Mouse (Mus musculus) hindbrain, embryonic 12.5 days (tissue): ENCODE results near the gene Hormad2. TPM values are rescaled to one million over a fixed set of nuclear protein-coding genes. Genes with fewer than 3 reads are reported as not detected.

Experiments used
- ATAC-seq: fragments of 200-750 bp; cut with Nextera tagmentation; 2 replicates; pipeline ENCODE4 v1.8.0; 2017; ENCODE audit warnings: moderate TSS enrichment; ENCODE audit not compliant: low FRiP score
- H3K27ac ChIP-seq: fragments of 300-500 bp; sonication (generic); 2 replicates; pipeline ENCODE4 v1.5.1; 2016; ENCODE audit warnings: mild to moderate bottlenecking
- H3K27me3 ChIP-seq: fragments of 300-500 bp; sonication (generic); 2 replicates; pipeline ENCODE4 v1.6.1; 2016; ENCODE audit warnings: mild to moderate bottlenecking
- H3K36me3 ChIP-seq: fragments of 300-500 bp; sonication (generic); 2 replicates; pipeline ENCODE4 v1.6.1; 2016; ENCODE audit warnings: mild to moderate bottlenecking
- H3K4me1 ChIP-seq: fragments of 300-500 bp; sonication (generic); 2 replicates; pipeline ENCODE4 v1.6.1; 2016
- H3K4me2 ChIP-seq: fragments of 300-500 bp; sonication (generic); replicated peaks from 2 replicates; pipeline ENCODE4 v1.6.1; 2016; ENCODE audit warnings: mild to moderate bottlenecking
- H3K4me3 ChIP-seq: fragments of 300-500 bp; sonication (generic); 2 replicates; pipeline ENCODE4 v1.5.1; 2016; ENCODE audit warnings: mild to moderate bottlenecking
- H3K9ac ChIP-seq: fragments of 300-500 bp; sonication (generic); 2 replicates; pipeline ENCODE4 v1.6.1; 2016; ENCODE audit warnings: mild to moderate bottlenecking, moderate library complexity
- H3K9me3 ChIP-seq: fragments of 300-500 bp; sonication (generic); replicated peaks from 2 replicates; pipeline ENCODE4 v1.6.1; 2016; ENCODE audit warnings: mild to moderate bottlenecking
- WGBS: fragments of 180-500 bp; shearing (Covaris S2); methylation state at CpG from one replicate; pipeline ENCODE4 v1.1.7; 2016; 5-methylcytosine and 5-hydroxymethylcytosine counted together
- polyA plus RNA-seq: library from polyadenylated mRNA; unstranded; fragments of >200 nt; fragmentation: Nextera tagmentation; extraction: Ambion mirVana; gene quantifications from 2 replicates; pipeline ENCODE4 v1.2.1, GENCODE M21; 2016

Gene Hormad2
- polyA plus RNA-seq, 1 experiment from 2014 or later: 0.10 TPM

DNA sequence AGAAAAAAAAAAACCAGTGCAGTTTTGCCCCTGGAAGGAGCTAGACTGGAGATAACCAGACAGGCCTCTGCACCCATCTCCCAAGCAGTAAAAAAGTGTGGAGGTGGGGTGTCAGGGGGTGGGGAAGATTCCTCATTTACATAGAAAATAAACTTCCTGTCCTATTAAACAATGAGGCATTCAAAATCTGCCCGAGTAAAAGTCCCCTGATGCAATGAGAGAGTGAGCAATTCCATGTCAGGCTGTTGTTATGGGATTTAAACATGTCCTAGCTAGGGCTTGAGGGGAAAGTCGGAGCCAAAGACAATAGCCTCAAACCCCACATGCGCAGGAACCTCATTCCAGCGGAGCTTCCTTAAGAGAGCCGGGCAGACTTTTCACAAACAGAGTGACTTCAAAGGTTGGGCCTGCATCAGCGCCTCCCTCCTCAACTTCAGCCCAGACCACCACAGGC is 132.8 kb downstream of the Hormad2 start:
- WGBS: 12% methylated on average over 6 of the region's 6 CpGs
- Histone ChIP-seq H3K27me3 (no peaks in the 10 kb centered on the region), H3K9ac (no peak overlapping the region), H3K36me3 (no peaks in the 10 kb centered on the region), H3K4me2 (0 out of 2 replicates have a peak overlapping the region, but pooled peaks have one; percentile 23), H3K9me3 (no peaks in the 10 kb centered on the region), H3K4me3 (no peak overlapping the region), H3K4me1 (peaks cover 10% of the 10 kb centered on the region), H3K27ac (no peak overlapping the region)
- no peak for ATAC-seq

DNA sequence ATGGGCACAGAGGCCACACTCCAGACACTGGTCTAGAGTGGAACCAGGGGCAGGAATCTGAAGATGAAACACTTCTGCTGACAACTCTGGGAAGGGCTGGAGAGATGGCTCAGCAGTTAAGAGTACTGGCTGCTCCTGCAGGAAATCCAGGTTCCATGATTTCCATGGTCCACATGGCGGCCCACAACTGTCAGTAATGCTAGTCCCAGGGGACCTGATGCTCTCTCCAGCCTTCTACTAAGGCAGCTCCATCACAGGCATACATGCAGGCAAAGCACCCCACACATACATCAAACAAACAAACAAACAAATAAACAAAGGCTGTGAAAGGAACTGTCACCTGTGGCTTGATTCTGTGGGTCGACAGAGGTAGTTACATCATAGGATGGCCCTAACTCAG is 134.8 kb downstream of the Hormad2 start:
- ATAC-seq: no peak
- Histone ChIP-seq H3K9ac (no peak overlapping the region), H3K27me3 (no peaks in the 10 kb centered on the region), H3K27ac (no peak overlapping the region), H3K9me3 (no peaks in the 10 kb centered on the region), H3K4me3 (no peak overlapping the region), H3K36me3 (no peaks in the 10 kb centered on the region), H3K4me1 (peaks cover 20% of the 10 kb centered on the region), H3K4me2 (no peak overlapping the region)
- WGBS: 45% methylated on average over 2 of the region's 2 CpGs

DNA sequence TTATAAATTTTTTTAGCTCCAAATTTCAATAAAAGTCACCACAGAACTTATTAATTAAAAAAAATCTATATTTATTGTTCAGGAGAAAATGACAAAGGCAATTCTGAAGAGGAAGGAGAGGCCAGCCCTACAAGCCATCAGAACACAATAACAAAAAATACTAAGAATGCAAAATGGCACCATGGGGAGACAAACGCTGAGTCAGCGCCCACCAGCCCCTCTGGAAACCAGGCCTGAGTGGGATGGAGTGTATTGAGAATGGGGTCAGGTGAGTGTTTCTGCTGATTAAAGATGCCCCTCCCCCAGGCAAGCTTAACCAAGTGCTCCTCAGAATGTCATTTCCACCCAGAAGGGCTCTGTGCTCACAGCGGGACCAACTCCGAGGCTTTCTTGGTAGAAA is 135.8 kb downstream of the Hormad2 start:
- ATAC-seq: no peak
- H3K4me2 ChIP-seq: no peak overlapping the region
- peaks cover 20% of the 10 kb centered on the region for H3K4me1 ChIP-seq
- H3K27ac ChIP-seq: no peak overlapping the region
- WGBS: 82% methylated on average over 4 of the region's 4 CpGs
- no peaks in the 10 kb centered on the region for H3K27me3 ChIP-seq
- H3K4me3 ChIP-seq: no peak overlapping the region
- H3K36me3 ChIP-seq: no peaks in the 10 kb centered on the region
- no peak overlapping the region for H3K9ac ChIP-seq
- no peaks in the 10 kb centered on the region for H3K9me3 ChIP-seq

DNA sequence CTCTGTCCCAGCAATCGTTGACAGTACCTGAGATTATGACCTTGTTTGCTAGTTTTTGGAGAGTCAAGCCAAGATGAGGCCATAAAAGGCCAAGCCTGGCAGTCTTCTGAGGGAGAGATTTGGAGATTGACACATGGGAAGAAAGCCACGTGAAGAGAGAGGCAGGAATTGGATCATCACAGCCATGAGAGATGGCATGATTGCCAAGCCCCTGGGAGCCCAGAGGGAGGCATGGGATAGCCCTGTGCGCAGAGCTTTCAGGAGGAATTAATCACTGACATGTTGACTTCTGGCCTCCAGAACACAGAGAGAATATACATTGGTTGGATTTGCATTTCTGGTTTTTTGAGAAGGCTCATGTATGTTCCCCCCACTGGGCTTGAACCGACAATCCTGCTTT is 136.7 kb downstream of the Hormad2 start:
- no peaks in the 10 kb centered on the region for H3K27me3 ChIP-seq
- H3K36me3 ChIP-seq: no peaks in the 10 kb centered on the region
- peaks cover 26% of the 10 kb centered on the region for H3K4me1 ChIP-seq
- no peaks in the 10 kb centered on the region for H3K9me3 ChIP-seq
- H3K4me3 ChIP-seq: no peak overlapping the region
- WGBS: 69% methylated on average over 4 of the region's 4 CpGs
- ATAC-seq: no peak
- no peak overlapping the region for H3K4me2 ChIP-seq
- no peak overlapping the region for H3K27ac ChIP-seq
- no peak overlapping the region for H3K9ac ChIP-seq

DNA sequence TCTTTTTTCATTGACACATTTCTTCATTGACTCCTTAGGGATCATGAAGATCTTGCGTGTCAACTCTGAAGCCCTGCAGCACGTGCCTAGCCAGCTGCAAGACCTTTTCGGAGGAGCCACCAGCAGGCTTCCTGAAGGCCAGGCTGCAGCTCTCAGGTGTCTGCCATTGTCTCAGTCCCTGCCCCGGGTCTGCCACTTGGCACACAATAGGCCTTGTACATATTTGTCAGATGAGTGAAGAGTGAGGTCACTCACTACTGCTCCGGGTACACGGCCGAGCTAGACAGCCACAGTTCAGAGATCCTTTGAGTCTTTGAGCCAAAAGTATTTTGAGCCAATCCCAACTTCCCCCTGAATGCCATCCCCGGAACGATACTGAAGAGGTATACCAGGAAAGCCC is 137.9 kb downstream of the Hormad2 start:
- no peak overlapping the region for H3K9ac ChIP-seq
- H3K4me1 ChIP-seq: peaks cover 31% of the 10 kb centered on the region
- H3K4me2 ChIP-seq: no peak overlapping the region
- no peak overlapping the region for H3K4me3 ChIP-seq
- ATAC-seq: no peak
- H3K27me3 ChIP-seq: no peaks in the 10 kb centered on the region
- no peak overlapping the region for H3K27ac ChIP-seq
- H3K9me3 ChIP-seq: no peaks in the 10 kb centered on the region
- no peaks in the 10 kb centered on the region for H3K36me3 ChIP-seq
- WGBS: 51% methylated on average over 9 of the region's 9 CpGs

DNA sequence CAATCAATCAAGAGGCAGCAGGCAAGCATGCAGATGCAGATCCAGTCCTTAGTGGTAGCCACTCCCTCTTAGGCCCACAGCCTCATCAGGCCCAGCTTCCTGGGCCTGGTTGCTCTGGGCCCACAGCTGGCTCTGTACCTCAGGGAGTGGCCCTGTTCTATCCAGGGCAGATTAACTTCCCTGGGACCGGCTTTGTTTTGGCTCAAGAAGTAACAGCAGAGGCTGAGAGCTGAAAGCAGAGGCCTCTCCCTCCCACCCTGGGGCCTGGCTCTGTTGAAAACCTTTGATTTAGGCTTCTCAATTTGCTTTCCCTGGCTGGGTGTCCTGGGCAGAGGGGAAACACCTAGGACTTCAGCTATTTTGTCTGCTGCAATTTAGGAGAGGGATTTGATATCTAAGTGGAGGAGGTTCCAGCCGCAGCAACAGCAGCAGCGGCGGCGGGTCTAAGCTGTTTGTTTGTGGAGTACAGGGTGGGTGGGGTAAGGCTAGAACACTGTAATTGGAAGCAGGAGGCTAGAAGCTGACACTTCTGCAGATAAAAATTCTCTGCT is 138.5 kb downstream of the Hormad2 start:
- H3K36me3 ChIP-seq: no peaks in the 10 kb centered on the region

DNA sequence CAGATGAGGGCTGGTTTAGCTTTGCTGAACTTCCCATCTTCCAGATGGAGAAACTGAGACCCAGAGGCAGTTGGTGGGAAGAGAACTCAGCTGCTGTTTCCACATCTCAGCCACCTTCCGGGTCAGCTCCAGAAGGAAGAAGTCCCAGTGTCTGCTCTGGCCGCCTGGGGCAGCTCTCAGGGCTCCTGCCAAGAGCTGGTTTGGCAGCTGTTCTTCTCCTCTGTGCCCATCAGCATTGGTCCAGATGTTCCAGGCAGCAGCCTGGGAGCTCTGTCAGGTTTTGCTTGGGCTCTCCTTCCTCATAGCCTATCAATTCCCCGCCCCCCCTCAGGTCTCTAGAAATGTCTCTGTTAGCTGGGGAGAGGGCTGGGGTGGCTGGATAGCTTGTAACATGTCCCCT is 140.2 kb downstream of the Hormad2 start:
- Histone ChIP-seq H3K27ac (no peak overlapping the region), H3K27me3 (no peaks in the 10 kb centered on the region), H3K9ac (no peak overlapping the region), H3K4me1 (peaks cover 34% of the 10 kb centered on the region), H3K9me3 (no peaks in the 10 kb centered on the region), H3K4me2 (no peak overlapping the region), H3K4me3 (no peak overlapping the region), H3K36me3 (no peaks in the 10 kb centered on the region)
- 71% methylated on average over 3 of the region's 3 CpGs for WGBS
- no peak for ATAC-seq

More for the DNA sequence above, 138.5 kb downstream of the Hormad2 start:
- no peaks in the 10 kb centered on the region for H3K9me3 ChIP-seq
- no peak overlapping the region for H3K9ac ChIP-seq
- no peaks in the 10 kb centered on the region for H3K27me3 ChIP-seq
- no peak overlapping the region for H3K4me2 ChIP-seq
- H3K4me3 ChIP-seq: no peak overlapping the region
- H3K4me1 ChIP-seq: peaks cover 28% of the 10 kb centered on the region
- H3K27ac ChIP-seq: 0 out of 2 replicates have a peak overlapping the region, but pooled peaks have one; percentile 24
- WGBS: 39% methylated on average over 5 of the region's 5 CpGs
- no peak for ATAC-seq

DNA sequence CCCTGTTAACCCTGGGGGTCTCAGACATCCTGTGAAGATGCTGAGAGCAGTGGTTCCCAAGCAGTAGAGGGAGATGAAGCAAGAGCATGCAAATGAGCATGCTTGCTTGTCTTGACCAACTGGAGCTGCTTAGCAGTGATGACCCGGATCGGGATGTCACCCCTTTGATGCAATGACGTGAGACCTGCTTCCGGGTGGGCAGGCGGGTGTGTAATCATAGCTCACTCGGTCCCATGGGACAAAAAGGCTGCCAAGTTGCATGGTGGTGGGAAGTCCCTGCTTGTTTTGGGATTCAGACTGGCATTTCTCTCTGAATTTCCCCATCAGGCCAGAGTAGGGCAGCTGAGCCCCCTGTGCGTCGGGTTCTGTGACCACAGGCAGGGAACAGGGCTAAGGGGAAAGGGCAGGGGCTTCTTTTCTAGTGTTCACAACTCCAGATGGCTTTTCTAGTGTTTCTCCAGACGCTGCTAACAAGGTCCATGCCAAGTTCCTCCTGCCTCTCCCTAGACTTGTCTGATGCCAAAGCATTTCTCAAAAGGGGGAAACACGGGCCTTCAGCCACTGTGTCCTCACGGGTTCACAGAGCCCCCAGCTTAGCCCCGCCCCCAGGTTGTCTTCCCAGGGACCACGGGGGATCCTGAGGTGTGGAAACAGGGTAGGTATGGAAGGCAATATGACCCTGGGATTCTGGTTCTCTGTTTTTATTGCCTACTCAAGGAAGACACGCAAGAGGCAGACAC is 141.0 kb downstream of the Hormad2 start:
- no peak overlapping the region for H3K4me3 ChIP-seq
- H3K9ac ChIP-seq: no peak overlapping the region
- peaks cover 36% of the 10 kb centered on the region for H3K4me1 ChIP-seq
- H3K27ac ChIP-seq: no peak overlapping the region
- WGBS: 70% methylated on average over 14 of the region's 14 CpGs
- H3K4me2 ChIP-seq: no peak overlapping the region
- H3K9me3 ChIP-seq: no peaks in the 10 kb centered on the region
- no peak for ATAC-seq
- no peaks in the 10 kb centered on the region for H3K36me3 ChIP-seq
- H3K27me3 ChIP-seq: no peaks in the 10 kb centered on the region

DNA sequence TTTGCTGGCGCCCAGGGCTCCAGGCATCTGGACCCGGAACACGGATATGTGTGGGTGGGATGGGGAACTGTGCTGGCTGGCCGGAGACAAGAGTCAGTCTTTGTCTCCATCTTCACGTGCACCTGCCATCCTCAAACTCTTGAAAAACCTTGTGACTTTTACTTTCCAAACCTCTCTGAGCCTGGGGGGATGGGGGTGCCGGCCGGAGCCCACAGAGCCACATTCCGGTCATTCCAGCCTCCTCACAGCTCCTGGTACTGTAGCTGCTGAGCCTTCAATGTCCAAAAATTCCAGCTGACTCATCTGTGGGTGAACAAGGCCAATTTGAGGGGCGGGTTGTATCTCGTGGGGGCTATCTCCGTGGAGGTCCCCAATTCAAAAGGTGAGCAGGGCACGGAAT is 141.7 kb downstream of the Hormad2 start:
- WGBS: 42% methylated on average over 12 of the region's 12 CpGs
- ATAC-seq: no peak

DNA sequence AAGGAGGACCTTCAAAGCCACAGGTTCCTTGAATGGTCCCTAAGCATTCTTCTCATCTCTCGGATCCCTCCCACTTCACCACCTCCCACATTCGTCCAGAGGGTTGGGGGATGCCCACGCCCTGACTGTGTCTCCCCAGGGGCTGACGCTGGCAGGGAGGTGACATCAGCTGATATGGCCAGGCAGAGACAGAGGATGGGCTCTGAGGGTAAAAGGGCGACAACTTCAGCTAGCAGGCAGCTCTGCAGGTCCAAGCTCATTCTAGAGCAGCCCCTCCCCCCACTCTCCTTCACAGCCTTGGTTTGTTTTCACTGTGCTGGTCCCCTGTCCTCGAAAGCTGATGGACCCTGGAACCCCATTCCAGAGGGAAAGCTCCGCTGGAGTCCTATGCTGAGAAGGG is 142.3 kb downstream of the Hormad2 start:
- Histone ChIP-seq H3K9ac (no peak overlapping the region), H3K4me1 (peaks cover 38% of the 10 kb centered on the region), H3K9me3 (no peaks in the 10 kb centered on the region), H3K27ac (no peak overlapping the region), H3K27me3 (no peaks in the 10 kb centered on the region), H3K36me3 (no peaks in the 10 kb centered on the region), H3K4me3 (no peak overlapping the region), H3K4me2 (no peak overlapping the region)
- ATAC-seq: no peak
- WGBS: 35% methylated on average over 7 of the region's 7 CpGs

More for the DNA sequence above, 141.7 kb downstream of the Hormad2 start:
- Histone ChIP-seq H3K9me3 (no peaks in the 10 kb centered on the region), H3K4me2 (no peak overlapping the region), H3K4me3 (no peak overlapping the region), H3K4me1 (peaks cover 38% of the 10 kb centered on the region), H3K36me3 (no peaks in the 10 kb centered on the region), H3K9ac (no peak overlapping the region), H3K27me3 (no peaks in the 10 kb centered on the region), H3K27ac (no peak overlapping the region)

DNA sequence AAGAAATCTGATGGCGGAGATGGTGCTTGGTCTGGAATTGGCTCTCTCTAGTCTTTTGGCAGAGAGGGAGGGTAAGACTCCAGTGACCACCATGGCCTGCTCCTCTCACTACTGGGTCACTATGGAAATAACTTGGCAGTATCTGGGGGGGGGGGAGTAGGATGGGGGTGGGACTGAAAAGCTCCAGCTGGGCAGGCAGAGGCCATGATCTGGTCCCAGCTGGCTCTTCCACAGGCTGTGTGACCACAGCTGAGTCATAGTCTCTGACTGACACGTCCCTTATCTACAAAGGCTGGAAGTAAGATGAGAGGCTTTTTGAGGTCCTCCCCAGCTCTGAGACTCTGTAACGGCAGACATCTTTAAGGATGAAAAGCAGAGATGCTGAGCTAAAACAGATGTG is 143.2 kb downstream of the Hormad2 start:
- Histone ChIP-seq H3K9me3 (no peaks in the 10 kb centered on the region), H3K4me1 (peaks cover 33% of the 10 kb centered on the region), H3K36me3 (no peaks in the 10 kb centered on the region), H3K4me2 (no peak overlapping the region), H3K9ac (no peak overlapping the region), H3K4me3 (no peak overlapping the region), H3K27ac (no peak overlapping the region), H3K27me3 (no peaks in the 10 kb centered on the region)
- 68% methylated on average over 3 of the region's 3 CpGs for WGBS
- no peak for ATAC-seq

DNA sequence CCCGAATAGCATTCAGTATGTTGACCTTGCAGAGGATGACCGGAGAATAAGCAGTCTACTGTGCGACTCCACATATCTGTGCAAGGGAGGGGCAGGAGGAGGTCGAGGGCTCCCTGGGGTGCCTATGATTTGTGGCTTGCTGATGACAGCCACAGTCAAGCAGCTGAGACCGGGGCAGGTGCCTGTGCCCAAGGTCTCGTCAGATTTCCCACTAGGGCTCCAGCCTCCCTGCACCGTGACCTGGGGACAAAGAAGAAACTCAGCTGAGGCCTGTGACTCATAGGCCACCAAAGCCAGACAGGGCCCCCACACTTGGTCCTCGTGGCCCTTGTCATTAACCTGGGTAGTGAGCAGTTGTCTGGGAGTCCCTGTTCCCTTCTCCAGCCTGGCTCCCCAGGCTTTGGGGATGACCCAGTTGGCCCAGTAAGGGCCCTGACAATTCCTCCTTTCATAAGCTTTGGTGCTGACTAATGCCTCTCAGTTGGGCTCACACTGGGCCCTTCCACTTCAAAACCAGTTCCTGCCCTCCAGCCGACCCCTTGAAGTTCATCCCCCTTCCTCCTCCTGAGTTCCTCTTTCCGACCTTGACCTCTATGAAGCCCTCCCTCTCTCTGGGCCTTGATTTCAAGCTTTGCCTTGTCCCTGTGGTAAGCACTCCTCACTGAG is 144.2 kb downstream of the Hormad2 start:
- Histone ChIP-seq H3K36me3 (no peaks in the 10 kb centered on the region), H3K9ac (no peak overlapping the region), H3K4me3 (no peak overlapping the region), H3K4me2 (no peak overlapping the region), H3K27me3 (no peaks in the 10 kb centered on the region), H3K9me3 (no peaks in the 10 kb centered on the region), H3K4me1 (peaks cover 27% of the 10 kb centered on the region), H3K27ac (no peak overlapping the region)
- no peak for ATAC-seq
- 55% methylated on average over 10 of the region's 10 CpGs for WGBS
